Mouse (Mus musculus) embryonic facial prominence, embryonic 13.5 days (tissue): Measurements from ENCODE around the gene Zfp622. TPM values are rescaled to one million over a fixed set of nuclear protein-coding genes. Genes with fewer than 3 reads are reported as not detected.

Experiments
- ATAC-seq: fragments of 200-750 bp; cut with Nextera tagmentation; 2 replicates; pipeline ENCODE4 v1.8.0; 2017; ENCODE audit warnings: low read depth; ENCODE audit not compliant: insufficient number of reproducible peaks, insufficient read depth, low FRiP score, low TSS enrichment
- H3K27ac ChIP-seq: fragments of 300-500 bp; sonication (generic); 2 replicates; pipeline ENCODE4 v1.5.1; 2015; ENCODE audit warnings: moderate library complexity, mild to moderate bottlenecking, inconsistent platforms
- H3K27me3 ChIP-seq: fragments of 300-500 bp; sonication (generic); 2 replicates; pipeline ENCODE4 v1.6.1; 2015; ENCODE audit warnings: mild to moderate bottlenecking, inconsistent platforms
- H3K36me3 ChIP-seq: fragments of 300-500 bp; sonication (generic); 2 replicates; pipeline ENCODE4 v1.6.1; 2015; ENCODE audit warnings: mild to moderate bottlenecking, inconsistent platforms
- H3K4me1 ChIP-seq: fragments of 300-500 bp; sonication (generic); 2 replicates; pipeline ENCODE4 v1.6.1; 2015; ENCODE audit warnings: inconsistent platforms
- H3K4me2 ChIP-seq: fragments of 300-500 bp; sonication (generic); 2 replicates; pipeline ENCODE4 v1.6.1; 2015; ENCODE audit warnings: moderate library complexity, mild to moderate bottlenecking, inconsistent platforms
- H3K4me3 ChIP-seq: fragments of 300-500 bp; sonication (generic); 2 replicates; pipeline ENCODE4 v1.5.1; 2015; ENCODE audit warnings: mild to moderate bottlenecking, inconsistent platforms
- H3K9ac ChIP-seq: fragments of 300-500 bp; sonication (generic); 2 replicates; pipeline ENCODE4 v1.6.1; 2015; ENCODE audit warnings: mild to moderate bottlenecking, inconsistent platforms
- H3K9me3 ChIP-seq: fragments of 300-500 bp; sonication (generic); 2 replicates; pipeline ENCODE4 v1.6.1; 2016; ENCODE audit warnings: inconsistent platforms
- WGBS: fragments of 180-500 bp; shearing (Covaris S2); methylation state at CpG from one replicate; pipeline ENCODE4 v1.1.7; 2015; ENCODE audit warnings: mixed read lengths; 5-methylcytosine and 5-hydroxymethylcytosine counted together
- polyA plus RNA-seq: library from polyadenylated mRNA; unstranded; fragments of >200 nt; fragmentation: Nextera tagmentation; extraction: Ambion mirVana; gene quantifications from 2 replicates; pipeline ENCODE4 v1.2.1, GENCODE M21; 2015

Gene Zfp622
- polyA plus RNA-seq = 29.7 and 34.6 TPM in 2 replicates

DNA sequence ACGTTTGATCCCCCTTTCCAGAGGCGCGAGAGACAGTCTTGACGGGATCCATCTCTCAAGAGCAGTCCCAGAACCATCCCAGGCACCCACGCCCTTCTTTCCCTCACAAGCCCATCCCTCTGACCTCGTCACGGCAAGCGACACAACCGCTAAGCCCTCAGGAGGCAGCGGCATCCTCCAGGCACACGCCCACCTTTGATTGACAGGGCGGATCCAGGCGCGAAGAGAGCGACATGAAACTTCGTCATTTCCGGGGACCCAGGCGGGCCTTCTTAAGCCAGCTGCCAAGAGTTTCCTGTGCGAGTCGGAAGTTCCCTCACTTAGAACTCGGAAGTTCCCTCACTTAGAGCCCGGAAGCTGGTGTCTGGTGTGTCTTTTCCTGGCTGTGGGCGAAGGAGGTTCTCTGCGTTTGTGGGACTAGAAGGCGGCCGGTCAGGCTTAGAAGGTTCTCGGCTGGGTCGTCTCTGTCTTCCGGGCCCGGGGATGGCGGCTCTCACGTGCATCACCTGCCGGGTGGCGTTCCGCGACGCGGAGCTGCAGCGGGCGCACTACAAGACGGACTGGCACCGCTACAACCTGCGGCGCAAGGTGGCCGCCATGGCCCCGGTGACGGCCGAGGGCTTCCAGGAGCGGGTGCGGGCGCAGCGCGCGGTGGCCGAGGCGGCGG, at the start of gene Zfp622:
Gene Zfp622 (plus strand): TSS at position 300 of the 667 bp plus-strand sequence.
- peaks cover 21% of the 10 kb centered on the region for H3K36me3 ChIP-seq
- H3K27me3 ChIP-seq = no peaks in the 10 kb centered on the region
- under 1% methylated on average over 54 of the region's 57 CpGs for WGBS
- H3K9ac ChIP-seq = peak within 1 kb of the TSS; percentile 96
- ATAC-seq = peak; percentile 97
- H3K4me3 ChIP-seq = peak within 1 kb of the TSS; percentile 100
- H3K4me1 ChIP-seq = peaks cover 16% of the 10 kb centered on the region
- H3K9me3 ChIP-seq = no peaks in the 10 kb centered on the region
- H3K27ac ChIP-seq = peak within 1 kb of the TSS; percentile 90
- H3K4me2 ChIP-seq = peak within 1 kb of the TSS; percentile 88

DNA sequence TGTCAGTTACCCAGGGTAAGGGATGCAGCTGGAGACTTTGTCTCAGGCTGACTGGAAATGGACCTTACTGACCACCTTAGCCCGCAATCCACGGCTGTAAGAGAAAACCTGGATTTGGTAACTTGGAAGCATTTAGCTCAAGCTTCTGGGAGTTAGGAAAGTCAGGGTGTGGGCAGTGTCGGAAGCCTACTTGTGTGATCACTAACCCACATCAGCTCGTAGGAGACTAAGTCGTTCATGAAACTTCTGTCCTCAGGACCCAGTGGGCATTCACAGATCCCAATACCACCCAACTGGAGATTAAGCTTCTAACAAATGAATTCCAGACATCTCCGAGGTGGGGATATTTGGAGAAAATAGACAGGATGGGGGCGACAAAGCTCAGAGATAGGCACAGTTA, 49.8 kb upstream of the Zfp622 start:
- Histone ChIP-seq H3K27me3 (no peaks in the 10 kb centered on the region), H3K9ac (no peak overlapping the region), H3K4me3 (no peak overlapping the region), H3K36me3 (no peaks in the 10 kb centered on the region), H3K4me1 (peaks cover 13% of the 10 kb centered on the region), H3K4me2 (no peak overlapping the region), H3K9me3 (no peaks in the 10 kb centered on the region), H3K27ac (no peak overlapping the region)
- 75% methylated on average over 7 of the region's 7 CpGs for WGBS
- ATAC-seq = no peak

DNA sequence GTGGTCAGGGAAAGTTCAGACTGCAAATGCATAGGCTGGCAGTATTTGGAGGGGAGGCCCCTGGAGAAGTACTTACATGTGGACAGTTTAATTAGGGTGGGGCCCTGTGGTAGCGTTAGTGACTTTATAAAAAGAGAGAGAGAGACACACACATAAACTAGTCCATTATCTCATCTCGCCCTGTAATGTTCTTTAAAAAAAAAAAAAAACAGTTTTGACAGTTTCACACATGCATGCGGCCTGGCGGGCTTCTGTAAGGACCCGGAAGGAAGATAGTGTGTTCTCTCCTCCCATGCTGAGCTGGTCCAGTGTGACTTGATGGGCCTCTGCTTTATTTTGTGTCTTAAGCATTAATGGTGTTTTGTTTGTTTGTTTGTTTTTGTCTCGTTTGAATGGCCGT, 45.7 kb upstream of the Zfp622 start:
- Histone ChIP-seq H3K9me3 (no peaks in the 10 kb centered on the region), H3K27ac (no peak overlapping the region), H3K4me2 (no peak overlapping the region), H3K9ac (no peak overlapping the region), H3K4me1 (peaks cover 25% of the 10 kb centered on the region), H3K27me3 (0 out of 2 replicates have a peak, but pooled peaks cover 3% of the 10 kb centered on the region), H3K36me3 (no peaks in the 10 kb centered on the region), H3K4me3 (no peak overlapping the region)
- WGBS = 82% methylated on average over 7 of the region's 7 CpGs
- ATAC-seq = no peak

DNA sequence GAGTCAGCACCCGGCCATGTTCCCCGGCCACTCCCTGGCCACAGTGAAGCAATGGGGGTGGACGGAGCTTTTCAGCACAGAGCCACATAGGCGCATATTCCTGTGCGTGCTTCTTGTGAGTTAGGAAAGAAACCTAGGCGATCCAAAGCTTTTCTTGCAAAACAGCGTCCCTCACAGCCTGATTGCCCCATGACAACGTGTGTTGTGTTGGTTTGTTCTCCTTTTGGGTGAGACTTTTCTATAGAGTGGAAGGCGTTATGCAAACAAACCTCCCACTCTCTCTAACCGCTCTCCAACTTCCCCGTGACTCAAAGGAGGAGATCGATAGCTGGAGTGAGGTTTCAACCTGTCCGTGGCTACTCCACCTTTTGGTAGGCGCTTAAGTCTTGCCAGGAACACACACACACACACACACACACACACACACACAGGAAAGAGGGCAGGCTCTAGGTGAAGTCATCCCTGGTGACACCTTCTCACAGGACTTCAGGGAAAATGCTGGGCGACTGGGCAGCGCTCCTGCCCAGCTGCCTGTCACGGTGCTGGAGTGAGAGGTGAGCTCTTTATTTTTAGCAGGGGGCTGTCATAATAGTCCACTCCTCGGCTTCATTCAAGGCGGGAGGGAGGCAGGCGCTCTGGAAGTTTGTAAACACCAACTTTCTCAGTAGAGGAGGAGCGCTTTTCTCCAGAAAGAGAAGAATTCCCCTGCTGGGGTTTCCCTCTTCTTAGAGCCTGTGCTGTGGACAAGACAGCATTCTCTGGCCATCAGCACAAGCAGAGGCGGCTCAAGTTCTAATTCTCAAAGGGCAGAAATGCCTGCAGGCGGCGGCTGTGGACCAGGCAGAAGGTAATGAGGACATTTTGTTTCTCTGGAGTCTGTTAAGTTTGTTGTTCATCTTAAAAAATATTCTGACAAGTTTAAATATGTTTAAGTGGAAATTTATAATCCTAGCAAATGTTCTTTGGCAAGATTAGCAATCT, 43.5 kb upstream of the Zfp622 start:
- WGBS = 32% methylated on average over 24 of the region's 24 CpGs
- no peak overlapping the region for H3K27ac ChIP-seq
- peak overlapping the region; percentile 3; the same call in 1 of the 2 replicates for H3K4me3 ChIP-seq
- H3K9ac ChIP-seq = no peak overlapping the region
- H3K4me2 ChIP-seq = peak overlapping the region; percentile 43
- ATAC-seq = no peak
- H3K36me3 ChIP-seq = no peaks in the 10 kb centered on the region
- H3K9me3 ChIP-seq = no peaks in the 10 kb centered on the region
- 0 out of 2 replicates have a peak, but pooled peaks cover 3% of the 10 kb centered on the region for H3K27me3 ChIP-seq
- peaks cover 19% of the 10 kb centered on the region for H3K4me1 ChIP-seq

DNA sequence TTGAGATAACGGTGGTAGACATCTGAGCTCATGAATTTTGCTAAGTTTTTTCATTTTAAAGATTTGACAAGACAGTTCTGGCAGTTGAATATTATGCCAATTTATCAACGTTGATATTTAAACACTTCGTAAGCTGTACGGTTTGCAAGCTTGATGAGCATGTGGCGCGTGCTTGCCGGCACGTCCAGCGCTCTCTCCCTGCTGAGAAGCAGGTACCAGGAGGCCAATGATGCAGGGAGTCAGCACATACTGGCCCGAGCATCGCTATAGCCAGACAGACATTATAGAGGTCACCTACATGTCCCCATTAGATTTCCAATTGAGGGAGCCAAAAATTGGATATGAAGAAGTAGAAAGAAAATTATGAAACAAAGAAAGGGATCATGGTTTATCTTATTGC, 42.7 kb upstream of the Zfp622 start:
- Histone ChIP-seq H3K4me3 (no peak overlapping the region), H3K36me3 (no peaks in the 10 kb centered on the region), H3K4me2 (no peak overlapping the region), H3K9me3 (no peaks in the 10 kb centered on the region), H3K9ac (no peak overlapping the region), H3K4me1 (peaks cover 19% of the 10 kb centered on the region), H3K27me3 (0 out of 2 replicates have a peak, but pooled peaks cover 3% of the 10 kb centered on the region), H3K27ac (no peak overlapping the region)
- ATAC-seq = no peak
- 73% methylated on average over 11 of the region's 11 CpGs for WGBS

DNA sequence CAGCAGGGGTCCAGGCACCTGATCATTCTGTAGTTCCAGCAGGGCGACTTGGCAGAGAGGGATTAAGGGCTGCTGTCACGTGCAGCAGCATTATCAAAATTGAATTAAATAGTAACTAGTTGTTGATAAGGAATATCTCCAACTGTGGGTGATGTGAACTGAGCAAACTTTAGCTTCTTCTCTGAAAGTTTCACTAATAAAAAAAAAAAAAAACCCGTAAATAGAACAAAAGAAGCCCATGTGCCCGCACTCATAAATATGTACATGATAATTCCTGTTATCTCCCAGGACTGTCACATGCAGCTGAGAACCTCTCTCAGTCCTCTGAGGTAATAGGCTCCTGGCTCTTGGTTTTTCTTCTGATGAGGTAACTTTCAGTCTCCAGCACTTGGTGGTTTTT, 41.8 kb upstream of the Zfp622 start:
- Histone ChIP-seq H3K4me2 (no peak overlapping the region), H3K4me3 (no peak overlapping the region), H3K4me1 (peaks cover 19% of the 10 kb centered on the region), H3K27ac (no peak overlapping the region), H3K27me3 (0 out of 2 replicates have a peak, but pooled peaks cover 3% of the 10 kb centered on the region), H3K9me3 (no peaks in the 10 kb centered on the region), H3K36me3 (no peaks in the 10 kb centered on the region), H3K9ac (no peak overlapping the region)
- WGBS = 76% methylated on average over 4 of the region's 4 CpGs
- no peak for ATAC-seq

DNA sequence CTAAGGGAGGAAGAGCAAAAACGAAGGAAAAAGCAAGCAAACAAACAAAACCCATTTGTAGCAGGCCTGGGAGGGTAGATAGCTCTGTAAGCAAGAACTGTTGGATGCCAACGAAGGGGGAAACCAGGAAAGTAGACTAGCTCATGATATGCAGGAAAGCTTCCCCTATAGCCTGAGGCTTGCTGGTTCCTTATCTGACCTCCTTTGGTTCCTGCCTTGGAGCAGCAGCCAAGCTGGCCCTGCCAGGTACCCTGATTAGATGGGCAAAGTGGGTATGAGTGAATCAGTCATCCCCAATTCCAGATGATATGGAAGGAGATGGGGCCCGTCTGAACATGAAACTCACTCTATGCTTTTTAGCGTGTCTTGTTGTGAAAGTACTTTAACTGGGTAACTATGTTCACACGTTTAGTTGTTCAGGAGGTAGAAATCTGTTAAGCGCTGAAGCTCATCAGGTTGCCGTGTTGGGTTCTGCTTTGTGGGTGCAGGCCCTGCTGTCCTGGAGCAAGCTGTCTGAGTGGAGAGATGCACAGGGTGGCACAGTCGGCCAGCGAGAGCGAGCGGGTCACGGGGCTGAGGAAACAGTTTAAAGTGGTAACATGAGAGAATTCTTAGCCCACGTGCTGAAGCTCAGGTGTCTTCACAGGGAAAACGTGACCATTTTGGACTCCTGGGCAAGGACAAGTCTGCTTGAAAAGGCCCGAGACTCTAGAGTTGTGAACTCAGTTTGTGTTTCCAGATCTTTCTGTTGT, 40.6 kb upstream of the Zfp622 start:
- 77% methylated on average over 15 of the region's 15 CpGs for whole genome bisulfite sequencing
- H3K4me2 ChIP-seq = no peak overlapping the region

DNA sequence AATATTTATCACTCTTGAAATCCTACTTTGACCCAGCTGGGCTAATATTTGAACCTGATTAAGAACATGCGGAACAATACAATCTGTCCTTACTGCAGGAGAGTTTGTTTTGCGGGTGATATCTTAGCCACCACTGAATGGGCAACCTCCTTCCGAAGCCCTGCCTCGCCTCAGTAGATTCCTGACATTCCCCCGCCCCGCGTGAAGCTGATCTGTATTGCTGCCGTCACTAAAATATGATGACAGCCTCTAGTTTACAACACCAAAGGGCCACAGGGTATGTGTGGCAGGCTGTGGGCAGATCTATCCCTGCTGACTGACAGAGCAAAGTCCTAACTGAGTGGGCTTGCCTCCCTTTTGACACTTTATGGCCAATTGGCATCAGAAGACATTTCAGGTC, 38.9 kb upstream of the Zfp622 start:
- peaks cover 18% of the 10 kb centered on the region for H3K4me1 ChIP-seq
- H3K9ac ChIP-seq = no peak overlapping the region
- WGBS = 72% methylated on average over 8 of the region's 8 CpGs
- 0 out of 2 replicates have a peak, but pooled peaks cover 3% of the 10 kb centered on the region for H3K27me3 ChIP-seq
- no peaks in the 10 kb centered on the region for H3K9me3 ChIP-seq
- no peak overlapping the region for H3K4me2 ChIP-seq
- no peaks in the 10 kb centered on the region for H3K36me3 ChIP-seq
- ATAC-seq = no peak
- no peak overlapping the region for H3K27ac ChIP-seq
- no peak overlapping the region for H3K4me3 ChIP-seq

More for the DNA sequence above, 40.6 kb upstream of the Zfp622 start:
- H3K9ac ChIP-seq = no peak overlapping the region
- no peak for ATAC-seq
- no peak overlapping the region for H3K27ac ChIP-seq
- no peaks in the 10 kb centered on the region for H3K9me3 ChIP-seq
- H3K4me3 ChIP-seq = no peak overlapping the region
- 0 out of 2 replicates have a peak, but pooled peaks cover 3% of the 10 kb centered on the region for H3K27me3 ChIP-seq
- H3K36me3 ChIP-seq = no peaks in the 10 kb centered on the region
- H3K4me1 ChIP-seq = peaks cover 19% of the 10 kb centered on the region

DNA sequence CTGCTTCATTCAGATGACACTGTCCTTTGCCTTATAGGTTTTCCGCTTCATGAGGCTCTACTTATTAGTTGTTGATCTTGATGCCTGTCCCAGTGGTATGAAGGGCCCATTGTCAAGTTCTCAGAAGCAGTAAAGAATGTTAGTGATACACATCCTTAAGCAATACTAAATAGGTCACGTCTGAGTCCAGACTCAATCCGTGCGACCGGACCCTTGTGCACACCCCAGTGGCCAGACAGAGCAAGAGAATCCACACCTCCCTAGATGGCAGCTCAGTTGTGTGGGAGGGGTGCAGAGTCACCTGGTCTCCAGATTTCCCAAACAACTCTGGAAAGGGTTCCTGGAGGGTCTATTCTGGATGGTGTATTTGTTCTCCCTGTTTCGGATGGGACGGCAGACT, 37.7 kb upstream of the Zfp622 start:
- Histone ChIP-seq H3K27ac (no peak overlapping the region), H3K9me3 (no peaks in the 10 kb centered on the region), H3K27me3 (0 out of 2 replicates have a peak, but pooled peaks cover 3% of the 10 kb centered on the region), H3K4me2 (no peak overlapping the region), H3K36me3 (no peaks in the 10 kb centered on the region), H3K9ac (no peak overlapping the region), H3K4me3 (no peak overlapping the region), H3K4me1 (peaks cover 10% of the 10 kb centered on the region; the same call in 1 of the 2 replicates)
- no peak for ATAC-seq
- 92% methylated on average over 7 of the region's 7 CpGs for WGBS

DNA sequence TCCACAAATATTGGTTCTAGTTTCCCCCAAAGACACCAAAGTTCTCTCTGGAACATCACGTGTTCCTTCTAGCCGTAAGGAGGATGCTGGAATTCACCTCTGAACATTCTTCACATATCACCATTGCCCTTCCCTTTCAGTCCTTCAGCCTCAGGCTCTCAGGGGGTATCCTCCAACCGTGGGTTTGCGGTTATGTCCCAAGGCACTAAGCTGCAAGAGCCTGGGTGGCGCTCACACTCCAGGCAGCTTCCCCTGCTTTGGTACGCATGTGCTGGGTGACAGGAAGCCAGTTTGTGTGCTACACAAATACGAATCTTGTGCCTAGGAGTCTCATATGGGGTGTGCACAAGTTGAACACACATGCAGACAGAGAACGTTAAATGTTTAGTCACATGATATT, 36.8 kb upstream of the Zfp622 start:
- Histone ChIP-seq H3K27ac (no peak overlapping the region), H3K36me3 (no peaks in the 10 kb centered on the region), H3K27me3 (no peaks in the 10 kb centered on the region), H3K4me1 (peaks cover 10% of the 10 kb centered on the region; the same call in 1 of the 2 replicates), H3K4me3 (no peak overlapping the region), H3K9ac (no peak overlapping the region), H3K4me2 (no peak overlapping the region), H3K9me3 (no peaks in the 10 kb centered on the region)
- ATAC-seq = no peak
- WGBS = 67% methylated on average over 8 of the region's 8 CpGs
